Mouse (Mus musculus): ENCODE data around the gene Gm38392. TPM values are rescaled to one million over a fixed set of nuclear protein-coding genes. Genes with fewer than 3 reads are reported as not detected.

The Gm38392 gene
- polyA plus RNA-seq, 1 experiment: not detected

DNA sequence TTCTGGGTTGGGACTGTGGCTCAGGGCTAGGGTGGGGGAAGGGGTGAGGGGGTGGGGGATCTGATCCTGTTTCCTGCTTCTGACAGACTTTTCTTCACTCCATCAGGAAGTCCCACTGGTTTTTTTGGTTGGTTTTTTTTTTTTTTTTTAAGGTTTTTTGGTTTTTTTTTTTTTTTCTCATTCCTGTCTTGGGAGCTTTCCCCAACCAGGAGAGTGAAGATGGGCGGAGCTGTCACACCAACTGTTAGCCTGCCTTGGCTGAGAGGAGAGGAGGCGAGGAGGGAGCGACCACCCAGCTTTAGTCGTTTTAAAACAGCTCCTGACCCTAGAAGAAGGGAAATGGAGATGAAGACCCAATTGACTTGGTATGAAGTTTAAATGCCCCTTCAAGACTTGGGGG, 59.8 kb downstream of the Gm38392 start:
- Histone ChIP-seq H3K4me3 (replicated peaks; ENCODE audit: control insufficient read depth, low read depth, low read length) (no peak overlapping the region), H3K4me1 (ENCODE audit: control insufficient read depth, insufficient read depth, low read length) (no peaks in the 10 kb centered on the region), H3K27ac (ENCODE audit: control insufficient read depth, insufficient read depth, low read depth, low read length, poor library complexity) (no peak overlapping the region)
- TF ChIP-seq POLR2A (IDR thresholded peaks at IDR 0.05; ENCODE audit: borderline replicate concordance, control insufficient read depth, low read depth, low read length): no peak
- no peak for TF ChIP-seq CTCF (IDR thresholded peaks at IDR 0.05; ENCODE audit: control insufficient read depth, insufficient read depth, low read length)
- 50% methylated on average over 4 of the region's 4 CpGs for WGBS

DNA sequence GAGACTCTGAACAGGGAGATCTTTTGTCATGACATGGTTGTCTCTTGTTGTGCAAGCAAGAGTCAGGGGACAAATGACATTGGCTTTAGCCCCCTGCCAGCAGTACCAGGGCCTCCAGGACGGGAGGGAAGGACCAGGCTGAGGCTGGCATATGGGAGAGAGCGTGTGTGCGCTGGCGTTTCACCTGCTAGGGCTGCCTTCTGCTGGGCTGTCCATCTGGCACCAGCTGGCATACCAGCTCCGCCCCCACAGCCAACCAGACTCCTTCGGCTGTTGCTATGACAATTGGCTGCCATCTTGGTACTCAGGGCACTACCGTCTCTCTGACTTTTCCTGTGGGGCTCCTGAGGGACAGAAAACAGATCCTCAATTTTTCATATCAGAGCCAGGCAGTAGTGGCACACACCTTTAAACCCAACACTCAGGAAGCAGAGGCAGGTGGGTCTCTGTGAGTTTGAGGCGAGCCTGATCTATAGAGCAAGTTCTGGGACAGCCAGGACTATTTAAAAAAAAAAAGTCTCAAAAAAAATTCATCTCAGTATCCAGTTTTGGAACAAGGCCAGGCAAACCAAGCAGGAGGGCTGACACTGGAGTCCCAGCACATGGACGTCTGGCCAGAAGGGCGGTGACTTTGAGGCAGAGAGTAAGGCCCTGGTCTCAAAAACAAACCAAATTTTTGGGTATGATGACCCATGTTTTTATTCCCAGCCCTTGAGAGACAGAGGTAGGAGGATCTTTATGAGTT, 60.7 kb downstream of the Gm38392 start:
- H3K27ac ChIP-seq (ENCODE audit: control insufficient read depth, insufficient read depth, low read depth, low read length, poor library complexity): no peak overlapping the region
- TF ChIP-seq CTCF (IDR thresholded peaks at IDR 0.05; ENCODE audit: control insufficient read depth, insufficient read depth, low read length) (no peak), POLR2A (IDR thresholded peaks at IDR 0.05; ENCODE audit: borderline replicate concordance, control insufficient read depth, low read depth, low read length) (no peak)
- no peaks in the 10 kb centered on the region for H3K4me1 ChIP-seq (ENCODE audit: control insufficient read depth, insufficient read depth, low read length)
- no peak overlapping the region for H3K4me3 ChIP-seq (replicated peaks; ENCODE audit: control insufficient read depth, low read depth, low read length)
- 82% methylated on average over 10 of the region's 10 CpGs for WGBS

DNA sequence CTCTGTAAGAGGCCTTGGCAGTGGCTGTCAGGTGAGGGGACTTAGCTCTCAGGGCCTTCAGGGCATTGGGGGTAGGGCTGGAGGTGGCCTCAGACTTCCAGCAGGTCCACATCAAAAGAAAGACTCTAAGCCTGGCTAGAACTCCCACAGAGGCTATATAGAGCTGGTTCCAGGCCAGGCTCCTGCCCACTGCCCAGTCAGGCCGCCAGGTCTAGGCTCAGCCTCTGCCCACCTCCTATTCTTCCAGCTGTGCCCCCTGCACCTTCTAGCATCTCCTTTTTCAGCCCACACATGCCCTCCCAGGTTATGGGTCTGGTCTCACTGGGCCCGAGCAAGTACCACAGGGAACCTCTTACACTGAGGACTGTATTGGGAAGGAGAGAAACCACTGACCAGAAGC, 62.1 kb downstream of the Gm38392 start:
- Histone ChIP-seq H3K4me1 (ENCODE audit: control insufficient read depth, insufficient read depth, low read length) (no peaks in the 10 kb centered on the region), H3K4me3 (replicated peaks; ENCODE audit: control insufficient read depth, low read depth, low read length) (no peak overlapping the region), H3K27ac (ENCODE audit: control insufficient read depth, insufficient read depth, low read depth, low read length, poor library complexity) (no peak overlapping the region)
- TF ChIP-seq POLR2A (IDR thresholded peaks at IDR 0.05; ENCODE audit: borderline replicate concordance, control insufficient read depth, low read depth, low read length) (no peak), CTCF (IDR thresholded peaks at IDR 0.05; ENCODE audit: control insufficient read depth, insufficient read depth, low read length) (no peak)
- WGBS: 69% methylated on average over 2 of the region's 2 CpGs

DNA sequence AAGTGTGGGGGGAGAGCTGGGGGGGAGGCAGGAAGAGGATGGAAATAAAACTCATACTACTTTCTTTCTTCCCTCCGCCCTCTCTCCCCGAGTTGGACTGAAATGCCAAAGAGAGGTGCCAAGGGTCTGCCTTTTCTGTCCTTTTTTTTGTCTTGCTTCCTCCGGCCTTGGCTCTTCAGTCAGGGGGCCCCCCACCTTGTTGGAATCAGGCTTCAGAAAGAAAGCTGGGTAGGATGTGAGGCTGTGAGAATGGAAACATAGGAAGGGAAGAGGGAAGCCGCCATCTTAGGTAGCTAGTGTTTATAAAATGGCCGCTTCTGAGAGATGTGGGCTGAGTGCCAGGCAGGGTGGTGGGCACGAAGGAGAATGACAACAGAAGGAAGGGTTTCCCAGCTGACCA, 64.6 kb downstream of the Gm38392 start:
- H3K4me3 ChIP-seq (replicated peaks; ENCODE audit: control insufficient read depth, low read depth, low read length): no peak overlapping the region
- TF ChIP-seq POLR2A (IDR thresholded peaks at IDR 0.05; ENCODE audit: borderline replicate concordance, control insufficient read depth, low read depth, low read length) (no peak), CTCF (IDR thresholded peaks at IDR 0.05; ENCODE audit: control insufficient read depth, insufficient read depth, low read length) (no peak)
- WGBS: 70% methylated on average over 6 of the region's 6 CpGs
- no peaks in the 10 kb centered on the region for H3K4me1 ChIP-seq (ENCODE audit: control insufficient read depth, insufficient read depth, low read length)
- H3K27ac ChIP-seq (ENCODE audit: control insufficient read depth, insufficient read depth, low read depth, low read length, poor library complexity): no peak overlapping the region

DNA sequence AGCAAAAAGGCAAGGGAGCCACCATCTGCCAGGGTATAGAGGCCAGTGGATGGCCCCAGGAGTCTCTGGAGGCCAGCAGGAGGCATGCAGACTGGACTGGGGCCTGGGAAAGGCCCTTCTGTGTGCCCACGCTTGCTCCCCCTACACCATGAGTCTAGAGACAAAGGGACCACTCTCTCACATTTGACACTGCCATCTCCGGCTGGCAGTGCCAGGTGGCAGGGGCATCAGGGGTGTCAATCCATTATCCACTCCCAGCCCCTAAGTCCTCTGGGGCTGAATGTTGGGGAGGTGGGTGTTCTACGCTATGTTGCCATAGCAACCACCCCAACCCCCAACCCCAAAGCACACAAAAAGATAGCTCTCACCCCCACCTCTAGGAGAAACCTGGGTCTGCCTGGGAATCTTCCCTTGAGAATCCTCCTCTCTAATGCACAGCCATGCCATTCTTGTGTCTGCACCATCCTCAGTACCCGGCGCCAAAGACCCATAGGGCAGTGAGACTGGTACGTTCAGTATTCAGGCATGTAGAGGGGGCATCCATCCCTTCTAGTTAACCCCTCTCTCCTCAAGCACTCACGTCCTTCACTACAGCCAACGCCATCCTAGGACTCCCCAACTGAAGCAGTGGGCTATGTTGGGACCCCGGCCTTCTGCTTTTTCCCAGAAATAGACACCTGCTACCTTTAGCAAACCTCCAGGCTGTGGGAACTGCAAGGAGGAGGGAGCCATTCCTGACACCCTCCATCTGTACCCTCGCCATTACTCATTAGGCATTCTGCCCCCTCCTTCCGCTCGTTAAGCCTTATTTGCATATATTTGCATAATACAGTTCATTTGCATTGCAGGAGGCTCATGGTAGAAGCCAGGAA, 65.3 kb downstream of the Gm38392 start:
- TF ChIP-seq POLR2A (IDR thresholded peaks at IDR 0.05; ENCODE audit: borderline replicate concordance, control insufficient read depth, low read depth, low read length) (no peak), CTCF (IDR thresholded peaks at IDR 0.05; ENCODE audit: control insufficient read depth, insufficient read depth, low read length) (no peak)
- WGBS: 56% methylated on average over 12 of the region's 12 CpGs
- Histone ChIP-seq H3K27ac (ENCODE audit: control insufficient read depth, insufficient read depth, low read depth, low read length, poor library complexity) (no peak overlapping the region), H3K4me3 (replicated peaks; ENCODE audit: control insufficient read depth, low read depth, low read length) (no peak overlapping the region), H3K4me1 (ENCODE audit: control insufficient read depth, insufficient read depth, low read length) (no peaks in the 10 kb centered on the region)

DNA sequence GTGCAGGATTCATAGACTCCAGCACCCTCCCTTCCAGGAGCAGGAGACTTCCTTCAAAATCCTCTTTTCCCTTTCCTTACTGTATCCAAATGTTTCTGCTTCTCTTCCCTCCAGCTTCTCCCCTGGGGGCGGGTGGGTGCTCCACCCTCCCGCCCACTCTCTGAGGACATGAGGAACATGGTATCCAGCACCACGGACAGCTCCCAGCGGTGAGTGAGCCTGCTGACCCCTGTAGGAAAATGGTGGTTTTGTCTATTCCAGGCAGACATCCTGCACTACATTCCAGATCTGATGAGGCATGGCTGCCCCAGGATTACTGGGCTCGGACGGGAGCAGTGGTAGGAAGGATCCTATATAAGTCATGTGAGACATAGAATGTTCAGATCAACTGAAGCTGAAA, 66.2 kb downstream of the Gm38392 start:
- no peak overlapping the region for H3K27ac ChIP-seq (ENCODE audit: control insufficient read depth, insufficient read depth, low read depth, low read length, poor library complexity)
- H3K4me3 ChIP-seq (replicated peaks; ENCODE audit: control insufficient read depth, low read depth, low read length): no peak overlapping the region
- H3K4me1 ChIP-seq (ENCODE audit: control insufficient read depth, insufficient read depth, low read length): no peaks in the 10 kb centered on the region
- TF ChIP-seq CTCF (IDR thresholded peaks at IDR 0.05; ENCODE audit: control insufficient read depth, insufficient read depth, low read length): no peak
- TF ChIP-seq POLR2A (IDR thresholded peaks at IDR 0.05; ENCODE audit: borderline replicate concordance, control insufficient read depth, low read depth, low read length): no peak
- 4% methylated on average over 6 of the region's 6 CpGs for WGBS

GRCm38 (mm10) chr3:88219940-88220339, 67.1 kb downstream of the Gm38392 start:
- TF ChIP-seq CTCF (IDR thresholded peaks at IDR 0.05; ENCODE audit: control insufficient read depth, insufficient read depth, low read length): no peak
- no peak for TF ChIP-seq POLR2A (IDR thresholded peaks at IDR 0.05; ENCODE audit: borderline replicate concordance, control insufficient read depth, low read depth, low read length)
- Histone ChIP-seq H3K4me1 (ENCODE audit: control insufficient read depth, insufficient read depth, low read length) (no peaks in the 10 kb centered on the region; the same call in 1 of the 2 replicates), H3K4me3 (replicated peaks; ENCODE audit: control insufficient read depth, low read depth, low read length) (no peak overlapping the region), H3K27ac (ENCODE audit: control insufficient read depth, insufficient read depth, low read depth, low read length, poor library complexity) (no peak overlapping the region)
- WGBS: 19% methylated on average over 9 of the region's 9 CpGs

DNA sequence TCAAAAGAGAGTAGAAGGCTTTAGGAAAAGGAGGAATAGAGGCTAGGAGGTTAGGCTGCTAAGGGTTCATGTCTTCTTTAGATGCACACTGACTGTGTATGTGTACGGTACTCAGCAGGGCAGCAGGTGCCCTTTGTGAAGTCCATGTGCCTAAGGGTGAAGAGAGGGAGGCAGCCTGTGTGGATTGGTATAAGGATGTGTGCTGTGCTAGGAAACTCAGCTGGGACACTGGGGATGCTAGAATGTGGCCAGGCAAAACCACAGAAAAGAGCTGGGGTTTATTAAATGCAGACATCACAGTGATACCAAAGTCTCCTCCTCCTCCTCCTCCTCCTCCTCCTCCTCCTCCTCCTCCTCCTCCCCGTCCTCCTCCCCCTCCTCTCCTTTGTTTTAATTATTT, 69.3 kb downstream of the Gm38392 start:
- Histone ChIP-seq H3K4me3 (replicated peaks; ENCODE audit: control insufficient read depth, low read depth, low read length) (no peak overlapping the region), H3K27ac (ENCODE audit: control insufficient read depth, insufficient read depth, low read depth, low read length, poor library complexity) (no peak overlapping the region), H3K4me1 (ENCODE audit: control insufficient read depth, insufficient read depth, low read length) (no peaks in the 10 kb centered on the region; the same call in 1 of the 2 replicates)
- 59% methylated on average over 1 of the region's 2 CpGs for WGBS
- TF ChIP-seq POLR2A (IDR thresholded peaks at IDR 0.05; ENCODE audit: borderline replicate concordance, control insufficient read depth, low read depth, low read length) (no peak), CTCF (IDR thresholded peaks at IDR 0.05; ENCODE audit: control insufficient read depth, insufficient read depth, low read length) (no peak)

All from bone marrow, adult 2 months (tissue).